Mouse (Mus musculus) midbrain, postnatal 0 days (tissue): ENCODE measurements at regions not wholly inside any gene's neighbourhood (a gene's known extent, or its start where the extent isn't known, plus 50 kb on each side); places are given as distances from the start of the nearest gene placed in this dataset.

Source experiments
- ATAC-seq: fragments of 200-750 bp; cut with Nextera tagmentation; 2 replicates; pipeline ENCODE4 v1.8.0; 2017; ENCODE audit warnings: moderate number of reproducible peaks, mild to moderate bottlenecking, moderate TSS enrichment, moderate library complexity; ENCODE audit not compliant: low FRiP score
- DNase-seq: peaks from one replicate; pipeline ENCODE4 v3.0.0-alpha.2; 2015; ENCODE audit warnings: low spot score
- H3K27ac ChIP-seq: fragments of 300-500 bp; sonication (generic); 2 replicates; pipeline ENCODE4 v1.5.1; 2014; ENCODE audit warnings: low read depth, mild to moderate bottlenecking, low read length, mixed read lengths
- H3K27me3 ChIP-seq: fragments of 300-500 bp; sonication (generic); 2 replicates; pipeline ENCODE4 v1.6.1; 2014; ENCODE audit warnings: low read length, control low read depth, mixed read lengths; ENCODE audit not compliant: insufficient read depth
- H3K36me3 ChIP-seq: fragments of 300-500 bp; sonication (generic); 2 replicates; pipeline ENCODE4 v1.6.1; 2014; ENCODE audit warnings: low read length, control low read depth, mixed read lengths; ENCODE audit not compliant: insufficient read depth
- H3K4me1 ChIP-seq: fragments of 300-500 bp; sonication (generic); 2 replicates; pipeline ENCODE4 v1.6.1; 2014; ENCODE audit warnings: mild to moderate bottlenecking, control low read depth, antibody characterized with exemption, low read length, mixed read lengths; ENCODE audit not compliant: insufficient read depth
- H3K4me2 ChIP-seq: fragments of 300-500 bp; sonication (generic); 2 replicates; pipeline ENCODE4 v1.6.1; 2014; ENCODE audit warnings: low read depth, mild to moderate bottlenecking, low read length, mixed read lengths; ENCODE audit not compliant: poor library complexity, severe bottlenecking
- H3K4me3 ChIP-seq: fragments of 300-500 bp; sonication (generic); 2 replicates; pipeline ENCODE4 v1.5.1; 2014; ENCODE audit warnings: low read depth, mild to moderate bottlenecking, low read length, moderate library complexity
- H3K9ac ChIP-seq: fragments of 300-500 bp; sonication (generic); replicated peaks from 2 replicates; pipeline ENCODE4 v1.6.1; 2014; ENCODE audit warnings: mild to moderate bottlenecking, low read length, moderate library complexity, mixed read lengths; ENCODE audit not compliant: poor library complexity, severe bottlenecking
- H3K9me3 ChIP-seq: fragments of 300-500 bp; sonication (generic); 2 replicates; pipeline ENCODE4 v1.6.1; 2016; ENCODE audit warnings: low read length, control low read depth
- CTCF ChIP-seq: IDR thresholded peaks from 2 replicates; pipeline ENCODE4 v1.5.1; 2016; ENCODE audit warnings: antibody characterized with exemption, mild to moderate bottlenecking
- WGBS: fragments of 180-500 bp; shearing (Covaris S2); extraction: QIAGEN DNeasy Blood & Tissue Kit; methylation state at CpG from one replicate; pipeline ENCODE4 v1.1.7; 2014; 5-methylcytosine and 5-hydroxymethylcytosine counted together

GRCm38 (mm10) chr14:66479181-66479580, 470.2 kb upstream of the Gulo start:
- 56% methylated on average over 4 of the region's 4 CpGs for WGBS
- Histone ChIP-seq H3K9me3 (no peaks in the 10 kb centered on the region), H3K9ac (no peak overlapping the region), H3K4me1 (no peaks in the 10 kb centered on the region), H3K36me3 (no peaks in the 10 kb centered on the region), H3K4me3 (no peak overlapping the region), H3K27ac (no peak overlapping the region), H3K27me3 (no peaks in the 10 kb centered on the region), H3K4me2 (no peak overlapping the region)
- DNase-seq (no peak), ATAC-seq (no peak)
- no peak for TF ChIP-seq CTCF

GRCm38 (mm10) chr14:66478562-66478961, 469.6 kb upstream of the Gulo start:
- ATAC-seq = no peak
- no peak overlapping the region for H3K27ac ChIP-seq

DNA sequence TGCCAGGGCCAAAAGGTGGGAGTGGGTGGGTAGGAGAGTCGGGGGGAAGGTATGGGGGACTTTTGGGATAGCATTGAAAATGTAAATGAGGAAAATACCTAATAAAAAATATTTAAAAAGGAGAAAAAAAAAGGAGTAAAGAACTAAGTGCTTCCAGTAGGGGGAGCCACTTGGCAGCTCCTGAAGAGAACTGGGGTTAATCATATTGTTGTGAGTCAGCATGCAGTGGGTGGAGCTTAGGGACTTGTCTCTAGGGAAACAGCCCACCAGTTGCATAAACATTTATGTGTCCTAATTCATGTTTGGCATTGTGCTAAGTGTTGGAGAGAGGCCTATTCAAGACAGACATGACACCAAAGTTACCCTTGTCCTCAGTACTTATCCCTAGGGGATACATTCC, 466.0 kb upstream of the Gulo start:
- Histone ChIP-seq H3K9ac (no peak overlapping the region), H3K9me3 (no peaks in the 10 kb centered on the region), H3K4me2 (no peak overlapping the region), H3K36me3 (no peaks in the 10 kb centered on the region), H3K4me1 (no peaks in the 10 kb centered on the region), H3K4me3 (no peak overlapping the region), H3K27me3 (no peaks in the 10 kb centered on the region), H3K27ac (no peak overlapping the region)
- DNase-seq (no peak), ATAC-seq (no peak)
- WGBS = 79% methylated on average over 1 of the region's 1 CpGs
- peak; percentile 16; the same call in 1 of the 2 replicates for TF ChIP-seq CTCF

More at GRCm38 (mm10) chr14:66478562-66478961, 469.6 kb upstream of the Gulo start:
- peak; percentile 48 for DNase-seq
- Histone ChIP-seq H3K9ac (no peak overlapping the region), H3K9me3 (no peaks in the 10 kb centered on the region), H3K4me1 (no peaks in the 10 kb centered on the region), H3K4me3 (no peak overlapping the region), H3K27me3 (no peaks in the 10 kb centered on the region), H3K4me2 (no peak overlapping the region), H3K36me3 (no peaks in the 10 kb centered on the region)
- TF ChIP-seq CTCF = no peak
- WGBS = 18% methylated on average over 6 of the region's 6 CpGs

GRCm38 (mm10) chr14:66473251-66473550, 464.2 kb upstream of the Gulo start:
- H3K4me2 ChIP-seq = no peak overlapping the region
- H3K4me1 ChIP-seq = no peaks in the 10 kb centered on the region
- ATAC-seq (no peak), DNase-seq (no peak)
- no peaks in the 10 kb centered on the region for H3K36me3 ChIP-seq
- H3K4me3 ChIP-seq = no peak overlapping the region
- 23% methylated on average over 1 of the region's 1 CpGs for WGBS
- no peaks in the 10 kb centered on the region for H3K27me3 ChIP-seq
- TF ChIP-seq CTCF = no peak
- peak overlapping the region; percentile 43; the same call in 1 of the 2 replicates for H3K27ac ChIP-seq
- H3K9me3 ChIP-seq = no peaks in the 10 kb centered on the region
- H3K9ac ChIP-seq = 0 out of 2 replicates have a peak overlapping the region, but pooled peaks have one; percentile 13

DNA sequence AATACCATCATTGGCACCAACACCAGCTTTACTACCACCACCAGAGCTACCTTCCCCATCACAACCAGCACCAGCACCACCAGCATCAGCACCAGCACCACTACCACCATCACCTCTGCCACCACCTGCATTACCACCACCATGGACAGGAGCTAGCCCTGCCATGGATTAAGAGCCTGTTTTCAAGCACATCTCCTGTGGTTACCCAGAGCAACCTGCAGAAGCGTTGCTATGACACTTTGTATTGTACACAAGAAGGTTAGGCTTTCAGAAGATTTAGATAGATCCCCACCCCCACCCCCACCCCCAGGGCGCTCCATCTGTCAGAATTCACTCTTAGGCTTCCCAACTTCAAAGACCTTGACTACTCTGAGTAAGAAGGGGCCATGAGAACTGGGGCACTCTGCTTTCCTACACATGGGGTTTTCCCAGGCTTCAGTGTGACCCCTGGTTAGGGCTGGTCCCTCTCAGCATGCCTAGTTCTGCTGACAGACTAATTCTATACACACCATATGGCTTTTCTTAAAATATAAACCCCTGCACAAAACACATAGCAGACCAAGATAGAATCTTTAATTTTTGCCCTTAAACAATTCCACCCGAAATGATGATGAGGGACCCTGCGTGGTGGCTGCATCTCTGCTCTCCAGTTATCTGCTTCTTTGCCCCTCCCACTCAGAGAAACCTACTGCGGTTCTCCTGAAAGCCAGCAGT, 463.7 kb upstream of the Gulo start:
- no peak for DNase-seq
- Histone ChIP-seq H3K4me1 (no peaks in the 10 kb centered on the region), H3K9ac (no peak overlapping the region), H3K27me3 (no peaks in the 10 kb centered on the region), H3K36me3 (no peaks in the 10 kb centered on the region), H3K4me3 (no peak overlapping the region), H3K9me3 (no peaks in the 10 kb centered on the region), H3K4me2 (no peak overlapping the region), H3K27ac (peak overlapping the region; percentile 43; the same call in 1 of the 2 replicates)
- ATAC-seq = no peak
- TF ChIP-seq CTCF = no peak
- WGBS = 35% methylated on average over 5 of the region's 5 CpGs

DNA sequence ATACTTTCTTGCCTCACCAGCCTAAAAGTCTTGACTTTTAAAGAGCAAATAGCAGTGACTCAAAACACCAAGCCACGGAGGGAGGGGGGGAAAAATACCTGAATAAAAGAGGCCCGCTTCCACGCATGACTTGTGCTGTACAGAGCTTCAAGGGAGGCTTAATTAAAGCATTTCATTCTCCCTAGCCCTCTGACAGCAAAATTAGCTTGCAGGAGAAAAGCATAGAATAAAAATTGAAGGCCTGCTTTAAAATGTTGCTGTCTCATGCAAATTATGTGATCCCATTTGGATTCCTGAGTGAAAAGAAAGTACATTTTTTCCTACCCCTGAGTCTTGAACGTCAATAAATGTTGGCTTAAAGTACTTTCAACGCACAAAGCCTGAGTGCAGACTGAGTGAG, 453.1 kb upstream of the Gulo start:
- no peak overlapping the region for H3K27ac ChIP-seq
- DNase-seq = no peak
- TF ChIP-seq CTCF = no peak
- H3K4me2 ChIP-seq = no peak overlapping the region
- H3K4me1 ChIP-seq = no peaks in the 10 kb centered on the region
- no peak for ATAC-seq
- H3K4me3 ChIP-seq = no peak overlapping the region
- H3K9me3 ChIP-seq = no peaks in the 10 kb centered on the region
- WGBS = 51% methylated on average over 5 of the region's 5 CpGs
- H3K36me3 ChIP-seq = no peaks in the 10 kb centered on the region
- H3K9ac ChIP-seq = no peak overlapping the region
- no peaks in the 10 kb centered on the region for H3K27me3 ChIP-seq
